22 mouse cellular contexts compared by ENCODE assay signal in genomic region chr2:126887141-126887540, GRCm38 (mm10). TPM values are rescaled to one million over a fixed set of nuclear protein-coding genes. Genes with fewer than 3 reads are reported as not detected.
A peak's percentile ranks its signal among the peaks of the same experiment; 100 is the strongest.
DNase-seq lines count a peak whose midpoint lies in the region; ATAC-seq and TF ChIP-seq lines count a peak whose summit lies in the region.
"Had no signal": no experiment of that assay in that cellular context is flagged by ENCODE, and none has a peak within 500 bp of the region (broad histone marks: within the 10 kb centered on the region; RNA-seq: fewer than 3 reads in every experiment).

No protein-coding gene starts in this region.

- no peak overlapping the region for H3K4me3 ChIP-seq in heart, embryonic 10.5 days
- H3K4me3 ChIP-seq in heart, postnatal 0 days (ENCODE audit: low read depth, low read length), result no peak overlapping the region
- H3K4me3 ChIP-seq in heart, embryonic 11.5 days (ENCODE audit: low read depth, low read length), result no peak overlapping the region
- no peak overlapping the region for H3K4me3 ChIP-seq in lung, adult 2 months (replicated peaks; ENCODE audit: extremely low read depth, low read depth, low read length)
- H3K4me3 ChIP-seq: embryonic facial prominence, embryonic 13.5 days; embryonic facial prominence, embryonic 15.5 days; erythroblast, embryonic 14.5 days; forebrain, embryonic 10.5 days; forebrain, embryonic 12.5 days had no signal

- WGBS in heart, embryonic 10.5 days, result 31% methylated on average over 3 of the region's 3 CpGs
- WGBS in heart, postnatal 0 days, result 63% methylated on average over 3 of the region's 3 CpGs
- 37% methylated on average over 3 of the region's 3 CpGs for WGBS in heart, embryonic 11.5 days (ENCODE audit: insufficient replicate concordance)
- WGBS in lung, adult 2 months, result 52% methylated on average over 3 of the region's 3 CpGs

- no peak for ATAC-seq in heart, postnatal 0 days (ENCODE audit: insufficient read depth, low read depth)
- no peak for ATAC-seq in heart, embryonic 11.5 days (replicated peaks; ENCODE audit: insufficient number of reproducible peaks, low FRiP score, low TSS enrichment)
- ATAC-seq: forebrain, embryonic 14.5 days; forebrain, embryonic 16.5 days had no signal

- no peak overlapping the region for H3K9ac ChIP-seq in heart, postnatal 0 days (replicated peaks; ENCODE audit: low read depth, low read length)
- no peak overlapping the region for H3K9ac ChIP-seq in heart, embryonic 11.5 days (ENCODE audit: low read depth, low read length)
- H3K9ac ChIP-seq: embryonic facial prominence, embryonic 13.5 days; embryonic facial prominence, embryonic 15.5 days; forebrain, embryonic 12.5 days had no signal

- no peak for TF ChIP-seq POLR2A in lung, adult 2 months (IDR thresholded peaks at IDR 0.05; ENCODE audit: borderline replicate concordance, extremely low read depth, low read depth, low read length)

- no peak overlapping the region for H3K27ac ChIP-seq in heart, embryonic 10.5 days
- H3K27ac ChIP-seq in heart, postnatal 0 days (ENCODE audit: low read depth), result 0 out of 2 replicates have a peak overlapping the region, but pooled peaks have one; percentile 52
- H3K27ac ChIP-seq in heart, embryonic 11.5 days (ENCODE audit: low read depth, low read length), result no peak overlapping the region
- H3K27ac ChIP-seq: embryonic facial prominence, embryonic 13.5 days; embryonic facial prominence, embryonic 15.5 days; forebrain, embryonic 10.5 days; forebrain, embryonic 12.5 days had no signal

- TF ChIP-seq EP300 in heart, postnatal 0 days (IDR thresholded peaks at IDR 0.05; ENCODE audit: low read depth), result no peak

- H3K36me3 ChIP-seq in heart, embryonic 10.5 days, result no peaks in the 10 kb centered on the region
- 0 out of 2 replicates have a peak, but pooled peaks cover under 1% of the 10 kb centered on the region for H3K36me3 ChIP-seq in heart, postnatal 0 days (replicated peaks; ENCODE audit: control insufficient read depth, insufficient read depth, low read length)
- no peaks in the 10 kb centered on the region for H3K36me3 ChIP-seq in heart, embryonic 11.5 days (ENCODE audit: control insufficient read depth, insufficient read depth, low read length)
- H3K36me3 ChIP-seq: embryonic facial prominence, embryonic 13.5 days; embryonic facial prominence, embryonic 15.5 days; forebrain, embryonic 10.5 days; forebrain, embryonic 12.5 days had no signal

- peaks cover 19% of the 10 kb centered on the region; the same call in 1 of the 2 replicates for H3K4me1 ChIP-seq in heart, embryonic 10.5 days
- peaks cover 17% of the 10 kb centered on the region for H3K4me1 ChIP-seq in heart, postnatal 0 days (ENCODE audit: control insufficient read depth, insufficient read depth)
- peaks cover 8% of the 10 kb centered on the region; the same call in 1 of the 2 replicates for H3K4me1 ChIP-seq in heart, embryonic 11.5 days (ENCODE audit: control insufficient read depth, insufficient read depth, low read length)
- no peaks in the 10 kb centered on the region for H3K4me1 ChIP-seq in lung, adult 2 months (ENCODE audit: control insufficient read depth, insufficient read depth, low read length)
- H3K4me1 ChIP-seq: embryonic facial prominence, embryonic 13.5 days; embryonic facial prominence, embryonic 15.5 days; forebrain, embryonic 10.5 days; forebrain, embryonic 12.5 days had no signal

- no peaks in the 10 kb centered on the region for H3K9me3 ChIP-seq in heart, embryonic 10.5 days
- no peaks in the 10 kb centered on the region for H3K9me3 ChIP-seq in heart, postnatal 0 days (replicated peaks; ENCODE audit: control insufficient read depth, low read length)
- no peaks in the 10 kb centered on the region for H3K9me3 ChIP-seq in heart, embryonic 11.5 days (replicated peaks; ENCODE audit: control insufficient read depth, low read length)
- H3K9me3 ChIP-seq: embryonic facial prominence, embryonic 13.5 days; embryonic facial prominence, embryonic 15.5 days; forebrain, embryonic 10.5 days; forebrain, embryonic 12.5 days had no signal

- no peak overlapping the region for H3K4me2 ChIP-seq in heart, postnatal 0 days (ENCODE audit: low read depth, low read length)
- H3K4me2 ChIP-seq in heart, embryonic 11.5 days, result no peak overlapping the region
- H3K4me2 ChIP-seq: embryonic facial prominence, embryonic 13.5 days; embryonic facial prominence, embryonic 15.5 days; forebrain, embryonic 12.5 days had no signal

- DNase-seq in heart, adult 11 months, result peak; percentile 93
- no peak for DNase-seq in heart, embryonic 10.5 days (ENCODE audit: low spot score)
- no peak for DNase-seq in heart, postnatal 0 days (ENCODE audit: low spot score)
- peak; percentile 31 for DNase-seq in lung, postnatal 10 days
- no peak for DNase-seq in lung, adult 2 months
- DNase-seq: adrenal gland, adult 2 months; adrenal gland, postnatal 10 days; adrenal gland, postnatal 25 days; cerebellum, adult 11 months; cerebellum, adult 18-20 months; cerebellum, adult 8-10 months; cerebellum, adult 9-11 months; cerebellum, postnatal 14 days; cerebellum, postnatal 36 days had no signal

- H3K27me3 ChIP-seq in heart, embryonic 10.5 days (ENCODE audit: insufficient read depth, poor library complexity, severe bottlenecking), result no peaks in the 10 kb centered on the region
- H3K27me3 ChIP-seq in heart, postnatal 0 days (ENCODE audit: control insufficient read depth, insufficient read depth, low read length), result no peaks in the 10 kb centered on the region
- H3K27me3 ChIP-seq in heart, embryonic 11.5 days (ENCODE audit: control insufficient read depth, insufficient read depth, low read length), result no peaks in the 10 kb centered on the region
- H3K27me3 ChIP-seq: embryonic facial prominence, embryonic 13.5 days; embryonic facial prominence, embryonic 15.5 days; forebrain, embryonic 12.5 days had no signal

- TF ChIP-seq CTCF in heart, postnatal 0 days (IDR thresholded peaks at IDR 0.05; ENCODE audit: low read depth), result no peak
- TF ChIP-seq CTCF in lung, adult 2 months (IDR thresholded peaks at IDR 0.05; ENCODE audit: insufficient read depth, low read length), result no peak

RNA-seq across cellular contexts. Expression of gene Trpm7, which starts 11.1 kb away (rescaled TPM):
- 41.3 and 48.5 TPM in 2 replicates for polyA plus RNA-seq in heart, embryonic 10.5 days (2016; fragmentation: Nextera tagmentation; extraction: Ambion mirVana)
- 30.4 and 39.7 TPM in 2 replicates for total RNA-seq in heart, postnatal 0 days (2014; rRNA removed; ENCODE audit: low replicate concordance)
- polyA plus RNA-seq in heart, postnatal 0 days (2015; fragmentation: Nextera tagmentation; extraction: Ambion mirVana), result 35.6 and 35.7 TPM in 2 replicates
- polyA plus RNA-seq in heart, embryonic 11.5 days (2014; fragmentation: Nextera tagmentation; extraction: Ambion mirVana), result 39.4 and 49.9 TPM in 2 replicates
- 4.5 and 7.2 TPM in 2 replicates for polyA plus RNA-seq in lung, adult 2 months (2012; rRNA removed)

RNA-seq across cellular contexts. Expression of gene Sppl2a, which starts 45.9 kb away (rescaled TPM):
- polyA plus RNA-seq in heart, embryonic 10.5 days (2016; fragmentation: Nextera tagmentation; extraction: Ambion mirVana), result 28.6 and 33.6 TPM in 2 replicates
- total RNA-seq in heart, postnatal 0 days (2014; rRNA removed; ENCODE audit: low replicate concordance), result 32.6 and 42.7 TPM in 2 replicates
- 28.7 and 30.3 TPM in 2 replicates for polyA plus RNA-seq in heart, postnatal 0 days (2015; fragmentation: Nextera tagmentation; extraction: Ambion mirVana)
- 32.1 and 36.4 TPM in 2 replicates for polyA plus RNA-seq in heart, embryonic 11.5 days (2014; fragmentation: Nextera tagmentation; extraction: Ambion mirVana)
- 13.1 and 23.0 TPM in 2 replicates for polyA plus RNA-seq in lung, adult 2 months (2012; rRNA removed)

Comparison
In these comparisons a context has a peak if more than half of its experiments do, and no peak if none do; other contexts are left out.
1. DNase-seq: peak in heart, adult 11 months (single experiment) and lung, postnatal 10 days (single experiment); none in heart, embryonic 10.5 days (single experiment), heart, postnatal 0 days (single experiment) and lung, adult 2 months (single experiment).